Mouse (Mus musculus): ENCODE data around the gene 0610009B22Rik. TPM values are rescaled to one million over a fixed set of nuclear protein-coding genes. Genes with fewer than 3 reads are reported as not detected.
"Not testable (repeated sequence)": the region's sequence is repeated elsewhere in the genome, so short reads cannot be mapped to it uniquely, and the experiment has no call there.

The 0610009B22Rik gene
- polyA plus RNA-seq, 1 experiment from 2014 or later, result 61.9 TPM

- Histone ChIP-seq H3K36me3 (replicated peaks; ENCODE audit: insufficient read depth, low read length) (no peaks in the 10 kb centered on the region), H3K4me2 (ENCODE audit: low read depth, low read length) (no peak overlapping the region), H3K27me3 (ENCODE audit: insufficient read depth, low read length) (no peaks in the 10 kb centered on the region), H3K4me3 (ENCODE audit: low read depth, low read length) (no peak overlapping the region), H3K9ac (replicated peaks) (no peak overlapping the region), H3K9me3 (ENCODE audit: low read length) (no peaks in the 10 kb centered on the region), H3K27ac (ENCODE audit: low read depth) (no peak overlapping the region), H3K4me1 (ENCODE audit: insufficient read depth) (no peaks in the 10 kb centered on the region)
- TF ChIP-seq CTCF (IDR thresholded peaks at IDR 0.05; ENCODE audit: low read depth) (no peak), EP300 (IDR thresholded peaks at IDR 0.05; ENCODE audit: low read depth) (no peak)
- DNase-seq (no peak), ATAC-seq (no peak)
- WGBS (ENCODE audit: insufficient replicate concordance), result 83% methylated on average over 7 of the region's 7 CpGs
Measured at GRCm38 (mm10) chr11:51670846-51671245, 17.8 kb downstream of the 0610009B22Rik start.

GRCm38 (mm10) chr11:51664747-51665146 is 23.9 kb downstream of the 0610009B22Rik start:
- H3K27me3 ChIP-seq (ENCODE audit: insufficient read depth, low read length); H3K4me3 ChIP-seq (ENCODE audit: low read depth, low read length); H3K9me3 ChIP-seq (ENCODE audit: low read length); H3K4me1 ChIP-seq (ENCODE audit: insufficient read depth); H3K4me2 ChIP-seq (ENCODE audit: low read depth, low read length); H3K36me3 ChIP-seq (replicated peaks; ENCODE audit: insufficient read depth, low read length); DNase-seq; ATAC-seq; H3K27ac ChIP-seq (ENCODE audit: low read depth); H3K9ac ChIP-seq (replicated peaks): not testable (repeated sequence)
- 84% methylated on average over 7 of the region's 7 CpGs for WGBS (ENCODE audit: insufficient replicate concordance)

- H3K36me3 ChIP-seq (replicated peaks; ENCODE audit: insufficient read depth, low read length), result no peaks in the 10 kb centered on the region
- WGBS (ENCODE audit: insufficient replicate concordance), result 74% methylated on average over 7 of the region's 7 CpGs
- no peaks in the 10 kb centered on the region for H3K27me3 ChIP-seq (ENCODE audit: insufficient read depth, low read length)
- no peaks in the 10 kb centered on the region for H3K9me3 ChIP-seq (ENCODE audit: low read length)
- H3K4me2 ChIP-seq (ENCODE audit: low read depth, low read length), result no peak overlapping the region
- no peak for TF ChIP-seq CTCF (IDR thresholded peaks at IDR 0.05; ENCODE audit: low read depth)
- TF ChIP-seq EP300 (IDR thresholded peaks at IDR 0.05; ENCODE audit: low read depth), result no peak
- H3K9ac ChIP-seq (replicated peaks), result no peak overlapping the region
- no peak for DNase-seq
- no peak overlapping the region for H3K27ac ChIP-seq (ENCODE audit: low read depth)
- no peak overlapping the region for H3K4me3 ChIP-seq (ENCODE audit: low read depth, low read length)
- peaks cover 11% of the 10 kb centered on the region for H3K4me1 ChIP-seq (ENCODE audit: insufficient read depth)
- no peak for ATAC-seq
Measured at GRCm38 (mm10) chr11:51662632-51663031, 26.0 kb downstream of the 0610009B22Rik start.

GRCm38 (mm10) chr11:51661867-51662365 is 26.8 kb downstream of the 0610009B22Rik start:
- DNase-seq (no peak), ATAC-seq (no peak)
- Histone ChIP-seq H3K9me3 (ENCODE audit: low read length) (no peaks in the 10 kb centered on the region), H3K4me3 (ENCODE audit: low read depth, low read length) (no peak overlapping the region), H3K4me1 (ENCODE audit: insufficient read depth) (peaks cover 16% of the 10 kb centered on the region), H3K36me3 (replicated peaks; ENCODE audit: insufficient read depth, low read length) (no peaks in the 10 kb centered on the region), H3K27me3 (ENCODE audit: insufficient read depth, low read length) (no peaks in the 10 kb centered on the region), H3K27ac (ENCODE audit: low read depth) (no peak overlapping the region), H3K9ac (replicated peaks) (no peak overlapping the region), H3K4me2 (ENCODE audit: low read depth, low read length) (no peak overlapping the region)
- WGBS (ENCODE audit: insufficient replicate concordance), result 88% methylated on average over 16 of the region's 16 CpGs
- no peak for TF ChIP-seq CTCF (IDR thresholded peaks at IDR 0.05; ENCODE audit: low read depth)
- no peak for TF ChIP-seq EP300 (IDR thresholded peaks at IDR 0.05; ENCODE audit: low read depth)

- peak; percentile 71 for DNase-seq
- Histone ChIP-seq H3K27me3 (ENCODE audit: insufficient read depth, low read length) (no peaks in the 10 kb centered on the region), H3K9ac (replicated peaks) (no peak overlapping the region; the same call in 1 of the 2 replicates), H3K27ac (ENCODE audit: low read depth) (peak overlapping the region; percentile 6; the same call in 1 of the 2 replicates), H3K4me1 (ENCODE audit: insufficient read depth) (peaks cover 18% of the 10 kb centered on the region), H3K4me3 (ENCODE audit: low read depth, low read length) (no peak overlapping the region), H3K36me3 (replicated peaks; ENCODE audit: insufficient read depth, low read length) (no peaks in the 10 kb centered on the region), H3K9me3 (ENCODE audit: low read length) (no peaks in the 10 kb centered on the region), H3K4me2 (ENCODE audit: low read depth, low read length) (no peak overlapping the region)
- whole genome bisulfite sequencing (ENCODE audit: insufficient replicate concordance), result 47% methylated on average over 6 of the region's 6 CpGs
- TF ChIP-seq EP300 (IDR thresholded peaks at IDR 0.05; ENCODE audit: low read depth) (no peak), CTCF (IDR thresholded peaks at IDR 0.05; ENCODE audit: low read depth) (no peak)
- peak; percentile 94 for ATAC-seq
Measured at GRCm38 (mm10) chr11:51658705-51659104, 30.0 kb downstream of the 0610009B22Rik start.

- no peak overlapping the region for H3K4me2 ChIP-seq (ENCODE audit: low read depth, low read length)
- DNase-seq (no peak), ATAC-seq (peak; percentile 16)
- peak overlapping the region; percentile 6; the same call in 1 of the 2 replicates for H3K27ac ChIP-seq (ENCODE audit: low read depth)
- no peak overlapping the region for H3K4me3 ChIP-seq (ENCODE audit: low read depth, low read length)
- TF ChIP-seq CTCF (IDR thresholded peaks at IDR 0.05; ENCODE audit: low read depth) (no peak), EP300 (IDR thresholded peaks at IDR 0.05; ENCODE audit: low read depth) (no peak)
- no peaks in the 10 kb centered on the region for H3K9me3 ChIP-seq (ENCODE audit: low read length)
- no peaks in the 10 kb centered on the region for H3K27me3 ChIP-seq (ENCODE audit: insufficient read depth, low read length)
- H3K4me1 ChIP-seq (ENCODE audit: insufficient read depth), result peaks cover 18% of the 10 kb centered on the region
- no peak overlapping the region for H3K9ac ChIP-seq (replicated peaks)
- WGBS (ENCODE audit: insufficient replicate concordance), result 34% methylated on average over 7 of the region's 7 CpGs
- H3K36me3 ChIP-seq (replicated peaks; ENCODE audit: insufficient read depth, low read length), result no peaks in the 10 kb centered on the region
Measured at GRCm38 (mm10) chr11:51658291-51658690, 30.4 kb downstream of the 0610009B22Rik start.
